Mouse (Mus musculus) testis, postnatal 10 days (tissue): ENCODE data around the gene Rnf17.
A peak's percentile ranks its signal among the peaks of the same experiment; 100 is the strongest.

Experiments
- DNase-seq: peaks from one replicate; pipeline ENCODE4 v3.0.0; 2021; ENCODE audit warnings: low spot score

Gene Rnf17

GRCm38 (mm10) chr14:56402311-56403071 lies at the start of gene Rnf17:
TSS of gene Rnf17 (plus strand) at chr14:56402581.
- DNase-seq: peak; percentile 55

DNA sequence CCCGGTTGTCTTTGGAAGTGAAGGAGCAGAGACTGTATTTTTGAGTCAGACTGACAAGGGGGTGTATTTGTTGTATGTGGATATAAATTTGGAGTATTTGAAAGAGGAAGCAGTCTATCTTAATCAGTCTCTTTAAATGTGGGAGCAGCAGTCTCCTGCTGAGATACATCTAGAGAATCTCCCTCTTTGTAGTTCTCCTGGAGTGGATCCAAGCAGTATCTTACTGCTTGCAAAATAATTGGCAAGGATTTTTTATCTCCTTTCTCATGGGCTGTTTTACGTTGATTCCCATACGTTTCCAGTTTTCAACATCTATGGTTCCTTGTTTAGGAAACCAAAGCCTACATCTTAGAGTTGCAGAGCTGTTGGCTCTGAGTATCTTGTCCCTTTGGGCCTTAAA lies 47.6 kb upstream of the Rnf17 start:
- DNase-seq: no peak

- no peak for DNase-seq
Observed at GRCm38 (mm10) chr14:56355396-56355795, 47.0 kb upstream of the Rnf17 start.

- no peak for DNase-seq
Observed at GRCm38 (mm10) chr14:56356196-56356595, 46.2 kb upstream of the Rnf17 start.

- no peak for DNase-seq
Observed at GRCm38 (mm10) chr14:56358422-56358821, 44.0 kb upstream of the Rnf17 start.

DNA sequence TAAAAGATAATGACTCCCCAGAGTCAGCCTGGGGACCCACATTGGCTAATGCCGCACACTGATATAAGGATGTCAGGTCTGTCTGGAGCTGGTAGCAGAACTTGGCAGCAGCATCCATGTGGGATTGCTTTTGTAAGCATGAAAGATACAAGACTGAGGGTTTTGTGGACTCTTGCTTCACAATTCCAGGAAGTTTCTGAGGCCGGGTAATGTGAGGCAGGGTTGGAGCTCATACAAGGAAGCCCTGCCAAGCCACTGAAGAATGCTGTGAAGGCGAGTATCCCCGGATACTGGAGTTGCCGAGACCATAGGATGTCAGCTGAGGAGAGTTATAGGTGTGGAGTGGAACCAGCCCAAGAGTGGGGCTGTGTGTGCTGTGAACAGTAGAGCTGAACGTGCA lies 43.2 kb upstream of the Rnf17 start:
- DNase-seq: no peak

- DNase-seq: no peak
Observed at GRCm38 (mm10) chr14:56364711-56365237, 37.6 kb upstream of the Rnf17 start, which contains the start of gene Atp12a. TSS of gene Atp12a (plus strand) at chr14:56365068.

DNA sequence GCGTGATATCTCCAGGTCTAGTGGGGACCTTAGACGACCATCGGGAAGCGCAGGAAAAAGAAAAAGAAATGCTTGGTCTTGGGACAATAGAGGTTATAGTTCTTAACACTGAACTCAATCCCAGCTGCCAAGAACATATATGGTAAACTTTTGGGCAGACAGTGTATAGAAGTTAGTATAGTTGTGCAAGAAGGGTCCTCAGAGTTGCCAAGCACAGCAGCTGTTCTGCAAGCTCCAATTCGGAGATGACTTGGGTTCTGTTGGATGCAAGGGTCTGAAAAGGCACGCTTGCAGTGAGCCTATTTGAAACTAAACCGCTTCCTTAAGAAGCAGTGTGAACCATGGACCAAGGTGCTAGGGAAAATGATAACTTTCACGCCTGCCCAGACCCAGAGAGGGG lies 37.1 kb upstream of the Rnf17 start:
- no peak for DNase-seq

DNA sequence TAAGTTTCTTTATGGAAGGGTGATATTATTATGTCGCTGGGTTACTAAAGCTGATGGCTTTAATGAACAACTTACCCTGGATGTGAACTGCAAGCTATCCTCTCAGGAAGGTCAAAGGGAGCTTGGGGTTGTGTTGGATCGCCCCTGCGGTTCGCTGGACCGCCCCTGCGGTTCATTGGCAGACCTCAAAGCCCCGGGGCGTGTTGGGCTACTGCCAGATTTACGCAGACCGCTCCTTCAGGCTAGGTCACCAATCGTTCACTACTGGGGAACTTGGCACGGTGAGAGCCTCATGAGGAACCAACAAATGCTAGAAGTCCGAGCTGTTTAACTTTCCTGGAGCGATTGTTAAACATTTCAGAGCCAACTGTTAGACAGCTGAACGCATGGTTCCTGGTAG lies 35.7 kb upstream of the Rnf17 start:
- DNase-seq: peak; percentile 51

DNA sequence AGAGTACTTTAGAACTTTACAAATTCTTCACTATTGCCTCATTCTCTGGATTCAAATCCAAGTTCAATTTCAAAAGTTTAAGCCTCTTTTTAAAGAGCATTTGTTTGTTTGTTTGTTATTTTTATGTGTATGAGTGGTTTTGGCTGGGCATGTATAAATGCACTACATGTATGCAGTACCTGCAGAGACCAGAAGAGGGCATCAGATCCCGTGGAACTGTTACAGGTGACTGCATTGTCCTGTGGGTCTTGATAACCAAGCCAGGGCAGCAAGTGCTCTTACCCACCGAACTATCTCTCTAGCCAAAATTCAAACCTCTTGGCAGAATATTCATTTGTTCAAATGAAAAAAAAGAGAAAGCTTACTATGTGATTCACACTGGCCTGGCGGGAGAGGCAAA lies 33.5 kb upstream of the Rnf17 start:
- peak; percentile 64 for DNase-seq

- DNase-seq: peak; percentile 86
Observed at GRCm38 (mm10) chr14:56375731-56376130, 26.6 kb upstream of the Rnf17 start.

- DNase-seq: no peak
Observed at GRCm38 (mm10) chr14:56377745-56378144, 24.6 kb upstream of the Rnf17 start.

GRCm38 (mm10) chr14:56379336-56379735 lies 23.0 kb upstream of the Rnf17 start:
- DNase-seq: no peak

- DNase-seq: no peak
Observed at GRCm38 (mm10) chr14:56382366-56382765, 20.0 kb upstream of the Rnf17 start.

GRCm38 (mm10) chr14:56390247-56390646 lies 12.1 kb upstream of the Rnf17 start:
- no peak for DNase-seq

DNA sequence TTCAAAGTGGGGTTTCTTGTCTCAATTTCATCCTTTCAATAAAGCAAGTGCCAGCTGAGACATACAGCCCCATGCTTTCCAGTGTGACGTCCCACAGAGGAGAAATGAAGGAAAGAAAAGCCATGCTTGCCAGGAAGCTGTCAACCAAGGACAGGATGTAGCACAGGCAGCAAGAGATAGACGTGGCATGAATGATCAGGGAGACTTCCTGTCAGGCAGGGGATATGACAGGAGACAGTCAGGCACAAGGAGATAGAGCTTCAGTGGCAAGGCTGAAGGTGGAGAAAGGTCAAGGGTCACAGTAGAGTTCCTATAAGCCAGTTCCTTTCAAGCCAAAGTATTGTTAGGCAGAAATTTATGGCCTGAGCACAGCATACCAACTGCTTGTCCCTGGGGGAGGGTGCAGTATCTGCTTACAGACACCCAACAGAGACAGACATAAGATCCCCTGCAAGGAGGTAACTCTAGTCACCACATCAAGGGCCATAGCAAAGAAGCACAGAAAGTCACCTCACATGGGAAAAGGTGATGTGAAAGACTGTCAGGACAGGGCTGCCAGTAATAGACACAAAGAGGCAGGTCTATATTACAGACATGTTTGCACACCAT lies 8.6 kb upstream of the Rnf17 start:
- no peak for DNase-seq

GRCm38 (mm10) chr14:56398001-56398400 lies 4.4 kb upstream of the Rnf17 start:
- peak; percentile 52 for DNase-seq

GRCm38 (mm10) chr14:56403072-56403375 lies 643 bp downstream of the Rnf17 start:
- DNase-seq: no peak

DNA sequence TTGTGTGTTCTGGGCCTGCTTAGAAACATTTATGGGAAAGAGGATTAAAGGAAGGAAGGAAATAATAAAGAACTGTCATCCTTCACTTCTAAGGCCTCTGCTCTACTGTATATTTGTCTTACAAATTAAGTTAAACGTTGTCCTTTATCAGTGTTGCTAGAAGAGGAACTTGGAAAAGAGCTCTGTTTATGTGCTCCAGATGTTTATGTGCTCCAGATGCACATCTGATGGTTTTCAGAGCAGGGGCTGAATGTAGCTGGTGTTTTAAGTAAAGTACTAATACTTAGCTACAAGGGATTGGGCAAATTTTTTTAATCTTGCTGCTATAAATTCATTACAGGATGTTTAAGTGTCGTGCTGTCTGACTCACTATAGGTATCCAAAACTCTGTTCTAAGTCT lies 59.7 kb downstream of the Rnf17 start:
- no peak for DNase-seq

DNA sequence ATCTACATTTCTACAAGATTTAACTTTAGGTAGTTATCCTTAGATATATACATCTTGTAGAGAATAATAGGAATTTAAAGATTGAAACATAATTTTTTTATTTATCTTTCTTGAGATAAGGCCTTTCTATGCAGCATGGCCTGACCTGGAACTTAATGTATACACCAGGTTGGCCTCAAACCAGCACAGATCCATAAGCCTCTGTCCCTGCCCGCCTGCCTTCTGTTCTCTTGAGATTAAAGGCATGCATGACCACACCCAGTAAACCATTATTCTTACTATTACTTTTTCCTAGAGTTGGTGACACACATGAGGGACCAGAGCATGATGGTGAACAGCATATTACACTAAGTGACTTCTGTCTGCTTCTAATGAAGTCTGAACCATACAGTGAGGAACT lies 60.3 kb downstream of the Rnf17 start:
- DNase-seq: no peak

DNA sequence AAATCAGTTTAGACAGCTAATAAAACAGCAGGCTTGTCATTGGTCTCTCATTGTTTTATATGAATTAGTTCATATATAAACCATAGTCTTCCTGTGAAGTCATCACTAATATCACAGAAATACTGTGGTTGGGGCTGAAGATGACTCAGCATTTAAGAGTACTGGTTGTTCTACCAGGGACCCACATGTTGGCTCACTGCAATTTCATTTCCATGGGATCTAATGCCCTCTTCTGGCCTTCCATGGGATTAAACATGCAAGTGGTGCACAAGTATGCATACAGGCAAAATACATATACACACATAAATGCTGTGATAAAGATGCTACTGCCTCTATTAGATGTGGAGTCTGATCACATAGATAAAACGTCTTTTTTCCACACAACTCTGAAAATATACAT lies 65.8 kb downstream of the Rnf17 start:
- DNase-seq: no peak

DNA sequence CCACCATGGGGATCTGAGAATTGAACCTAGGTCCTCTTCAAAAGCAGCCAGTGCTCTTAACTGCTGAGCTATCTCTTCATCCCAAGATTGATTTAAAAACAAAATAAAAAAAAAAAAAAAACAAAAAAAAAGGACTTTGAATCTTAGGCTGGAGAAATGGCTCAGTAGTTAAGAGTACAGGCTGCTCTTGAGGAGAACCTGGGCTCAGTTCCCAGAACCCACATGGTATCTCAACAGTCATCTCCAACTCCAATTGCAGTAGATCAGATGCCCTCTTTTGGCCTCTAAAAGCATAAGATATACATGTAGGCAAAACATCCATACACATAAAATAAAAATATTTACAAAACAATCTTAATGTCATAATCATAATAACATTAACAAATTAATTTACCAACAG lies 87.4 kb downstream of the Rnf17 start:
- no peak for DNase-seq

DNA sequence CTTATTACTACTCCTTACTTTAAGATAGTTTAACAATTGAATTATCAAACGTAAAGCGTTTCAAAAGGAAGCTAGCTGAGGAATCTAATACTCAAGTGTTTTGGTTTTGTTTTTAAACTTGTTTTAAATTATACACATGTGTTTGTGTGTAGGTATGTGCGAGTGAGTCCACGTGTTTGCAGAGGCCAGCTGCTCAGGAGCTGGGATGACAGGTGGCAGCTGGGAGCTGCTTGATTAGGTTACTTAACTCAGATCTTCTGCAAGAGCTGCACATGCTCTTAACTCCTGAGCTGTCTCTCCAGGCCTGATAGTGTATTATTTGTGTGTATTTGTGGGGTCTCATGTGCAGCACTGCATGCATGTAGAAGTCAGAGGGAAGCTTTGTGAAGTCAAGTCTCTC lies 100.0 kb downstream of the Rnf17 start:
- no peak for DNase-seq

- no peak for DNase-seq
Observed at GRCm38 (mm10) chr14:56506743-56507142, 104.4 kb downstream of the Rnf17 start.
